Mouse (Mus musculus) myocyte (in vitro differentiated cells): ENCODE measurements around the gene Nol4l.

ENCODE experiments used
- CEBPB ChIP-seq: IDR thresholded peaks from 2 replicates; pipeline ENCODE4 v1.6.1; 2011; ENCODE audit warnings: mild to moderate bottlenecking, moderate library complexity; ENCODE audit not compliant: poor library complexity, insufficient read depth, severe bottlenecking
- E2F4 ChIP-seq: IDR thresholded peaks from one replicate; pipeline ENCODE4 v1.6.1; 2011; ENCODE audit warnings: mild to moderate bottlenecking, control low read depth, moderate library complexity; ENCODE audit not compliant: insufficient read depth
- MAX ChIP-seq: IDR thresholded peaks from one replicate; pipeline ENCODE4 v1.6.1; 2011; ENCODE audit warnings: low read depth, mild to moderate bottlenecking, control low read depth
- MYOD1 ChIP-seq, 3 experiments: IDR thresholded peaks; one replicate each; pipeline ENCODE4 v1.6.1; 2011; ENCODE audit warnings: control low read depth in 2 of 3, low read depth in 2 of 3, mild to moderate bottlenecking in 2 of 3, moderate library complexity in 1 of 3; ENCODE audit not compliant: insufficient read length in 2 of 3, control insufficient read depth in 1 of 3
- POLR2A ChIP-seq: IDR thresholded peaks from one replicate; pipeline ENCODE4 v1.6.1; 2011; ENCODE audit warnings: low read depth, mild to moderate bottlenecking, control low read depth, moderate library complexity; ENCODE audit not compliant: insufficient read length
- POLR2AphosphoS2 ChIP-seq: IDR thresholded peaks from one replicate; pipeline ENCODE4 v1.6.1; 2011; ENCODE audit warnings: low read depth, control low read depth; ENCODE audit not compliant: insufficient read length
- TCF3 ChIP-seq: IDR thresholded peaks from one replicate; pipeline ENCODE4 v1.6.1; 2011; ENCODE audit warnings: low read depth, control low read depth; ENCODE audit not compliant: insufficient read length
- USF1 ChIP-seq: IDR thresholded peaks from one replicate; pipeline ENCODE4 v1.6.1; 2011; ENCODE audit warnings: low read depth, mild to moderate bottlenecking, control low read depth, moderate library complexity

- no peak for TF ChIP-seq E2F4
- no peak for TF ChIP-seq TCF3
- no peak for TF ChIP-seq MYOD1 (IDR thresholded peaks at IDR 0.05; ENCODE audit: control insufficient read depth in 1 of 3, insufficient read length in 2 of 3, low read depth in 2 of 3)
- TF ChIP-seq MAX = no peak
- no peak for TF ChIP-seq POLR2A
- TF ChIP-seq POLR2AphosphoS2 = no peak
- no peak for TF ChIP-seq USF1
- no peak for TF ChIP-seq CEBPB
Measured at GRCm38 (mm10) chr2:153433859-153434258, 95.9 kb downstream of the Nol4l start.
